Comparison of ENCODE assay signal across 16 mouse cellular contexts in the genomic region with DNA sequence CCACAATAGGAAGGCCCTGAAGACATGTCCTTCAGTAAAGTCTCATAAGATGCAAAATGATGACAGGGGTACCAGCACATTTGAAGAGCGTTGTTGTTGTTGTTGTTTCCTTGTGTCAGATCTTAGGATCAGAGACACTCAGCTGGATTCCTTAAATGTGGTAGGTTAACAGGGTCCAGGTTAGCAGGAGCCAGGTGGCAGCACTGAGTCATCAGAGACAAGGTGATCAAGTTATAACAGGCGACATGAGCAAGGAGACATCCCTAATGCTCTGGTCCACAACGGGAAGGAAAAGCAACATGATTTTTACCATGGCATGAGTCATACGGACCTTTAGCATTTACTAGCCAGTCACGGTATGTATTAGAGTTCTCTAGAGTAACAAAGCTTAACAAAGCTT. TPM values are rescaled to one million over a fixed set of nuclear protein-coding genes. Genes with fewer than 3 reads are reported as not detected.
DNase-seq lines count a peak whose midpoint lies in the region; ATAC-seq and TF ChIP-seq lines count a peak whose summit lies in the region.
"Had no signal": no experiment of that assay in that cellular context is flagged by ENCODE, and none has a peak within 500 bp of the region (broad histone marks: within the 10 kb centered on the region; RNA-seq: fewer than 3 reads in every experiment).

No protein-coding gene starts in this region.

- H3K27ac ChIP-seq in hindbrain, postnatal 0 days = no peak overlapping the region
- no peak overlapping the region for H3K27ac ChIP-seq in hindbrain, embryonic 14.5 days

- no peak overlapping the region for H3K4me3 ChIP-seq in hindbrain, postnatal 0 days (ENCODE audit: low read length)
- H3K4me3 ChIP-seq in hindbrain, embryonic 14.5 days (replicated peaks; ENCODE audit: low read length) = no peak overlapping the region

- WGBS in hindbrain, postnatal 0 days = 76% methylated on average over 5 of the region's 5 CpGs
- 77% methylated on average over 5 of the region's 5 CpGs for WGBS in hindbrain, embryonic 14.5 days

- no peak for ATAC-seq in hindbrain, postnatal 0 days
- ATAC-seq in hindbrain, embryonic 14.5 days (ENCODE audit: low FRiP score) = no peak
- ATAC-seq: activated CD4-positive, CD25-positive, alpha-beta regulatory T cell, adult 4 months; inflammation-experienced regulatory T-cells, adult 6 months had no signal

- no peaks in the 10 kb centered on the region for H3K36me3 ChIP-seq in hindbrain, postnatal 0 days (ENCODE audit: insufficient read depth, low read length)
- H3K36me3 ChIP-seq in hindbrain, embryonic 14.5 days (replicated peaks; ENCODE audit: control insufficient read depth, insufficient read depth) = no peaks in the 10 kb centered on the region

- no peaks in the 10 kb centered on the region for H3K9me3 ChIP-seq in hindbrain, postnatal 0 days (ENCODE audit: low read length)
- H3K9me3 ChIP-seq in hindbrain, embryonic 14.5 days (ENCODE audit: control insufficient read depth, low read length) = no peaks in the 10 kb centered on the region

- H3K9ac ChIP-seq in hindbrain, postnatal 0 days (replicated peaks; ENCODE audit: low read length) = no peak overlapping the region
- no peak overlapping the region for H3K9ac ChIP-seq in hindbrain, embryonic 14.5 days

- H3K4me2 ChIP-seq in hindbrain, postnatal 0 days (ENCODE audit: low read depth, low read length) = no peak overlapping the region
- H3K4me2 ChIP-seq in hindbrain, embryonic 14.5 days (replicated peaks) = no peak overlapping the region

- no peak for DNase-seq in hindbrain, postnatal 0 days (ENCODE audit: low spot score)
- no peak for DNase-seq in hindbrain, embryonic 14.5 days (ENCODE audit: low spot score)
- DNase-seq in lung, postnatal 36 days = peak; percentile 28
- no peak for DNase-seq in lung, adult 18-20 months
- DNase-seq in T-cell, adult 2 months (ENCODE audit: low spot score) = peak; percentile 38
- peak; percentile 81 for DNase-seq in thymus, postnatal 4 days
- no peak for DNase-seq in right cerebral cortex, postnatal 25 days
- DNase-seq: cerebellum, adult 11-12 months; embryo, embryonic 11 days; heart, postnatal 14 days; right cerebral cortex, postnatal 4 days had no signal

- 0 out of 2 replicates have a peak, but pooled peaks have one; percentile 25 for TF ChIP-seq CTCF in hindbrain, postnatal 0 days (IDR thresholded peaks at IDR 0.05; ENCODE audit: low read depth)

- H3K4me1 ChIP-seq in hindbrain, postnatal 0 days (ENCODE audit: insufficient read depth, low read length) = no peaks in the 10 kb centered on the region
- H3K4me1 ChIP-seq in hindbrain, embryonic 14.5 days (replicated peaks; ENCODE audit: control insufficient read depth, insufficient read depth, low read length) = no peaks in the 10 kb centered on the region

- H3K27me3 ChIP-seq in hindbrain, postnatal 0 days (ENCODE audit: insufficient read depth, low read length) = no peaks in the 10 kb centered on the region
- H3K27me3 ChIP-seq in hindbrain, embryonic 14.5 days (ENCODE audit: control insufficient read depth, insufficient read depth, low read length) = no peaks in the 10 kb centered on the region

RNA-seq across cellular contexts. Expression of a gene that starts 9.4 kb away (rescaled TPM):
- 19.4 and 22.7 TPM in 2 replicates for total RNA-seq in hindbrain, postnatal 0 days (2014; rRNA removed)
- polyA plus RNA-seq in hindbrain, postnatal 0 days (2015; fragmentation: Nextera tagmentation; extraction: Ambion mirVana) = 6.4 and 7.4 TPM in 2 replicates
- polyA plus RNA-seq in hindbrain, embryonic 14.5 days (2014; fragmentation: Nextera tagmentation; extraction: Ambion mirVana) = 9.9 and 10.2 TPM in 2 replicates

RNA-seq across cellular contexts. Expression of a gene that starts 13.1 kb away (rescaled TPM):
- total RNA-seq in hindbrain, postnatal 0 days (2014; rRNA removed) = not detected in 2 replicates
- not detected in 2 replicates for polyA plus RNA-seq in hindbrain, postnatal 0 days (2015; fragmentation: Nextera tagmentation; extraction: Ambion mirVana)
- polyA plus RNA-seq in hindbrain, embryonic 14.5 days (2014; fragmentation: Nextera tagmentation; extraction: Ambion mirVana) = not detected in 2 replicates
- total RNA-seq: left cerebral cortex, postnatal 10 days had no signal

RNA-seq across cellular contexts. Expression of a gene that starts 36.7 kb away (rescaled TPM):
- total RNA-seq in hindbrain, postnatal 0 days (2014; rRNA removed) = 0.78 and 0.90 TPM in 2 replicates
- polyA plus RNA-seq in hindbrain, postnatal 0 days (2015; fragmentation: Nextera tagmentation; extraction: Ambion mirVana) = 0.33 and 0.44 TPM in 2 replicates
- polyA plus RNA-seq in hindbrain, embryonic 14.5 days (2014; fragmentation: Nextera tagmentation; extraction: Ambion mirVana) = 0.52 and 1.3 TPM in 2 replicates
- total RNA-seq: granulocyte monocyte progenitor cell, adult 5-6 weeks; megakaryocyte-erythroid progenitor cell, adult 5-6 weeks had no signal

RNA-seq across cellular contexts. Expression of a gene that starts 38.5 kb away (rescaled TPM):
- total RNA-seq in hindbrain, postnatal 0 days (2014; rRNA removed) = 3.2 and 4.8 TPM in 2 replicates
- 5.2 and 5.4 TPM in 2 replicates for polyA plus RNA-seq in hindbrain, postnatal 0 days (2015; fragmentation: Nextera tagmentation; extraction: Ambion mirVana)
- 1.7 and 4.3 TPM in 2 replicates for polyA plus RNA-seq in hindbrain, embryonic 14.5 days (2014; fragmentation: Nextera tagmentation; extraction: Ambion mirVana)
- total RNA-seq: granulocyte monocyte progenitor cell, adult 5-6 weeks; megakaryocyte-erythroid progenitor cell, adult 5-6 weeks had no signal
- polyA plus RNA-seq: activated CD4-positive, CD25-positive, alpha-beta regulatory T cell, adult 4 months had no signal

RNA-seq across cellular contexts. Expression of a gene that starts 51.9 kb away (rescaled TPM):
- total RNA-seq in hindbrain, postnatal 0 days (2014; rRNA removed) = 93.8 and 97.8 TPM in 2 replicates
- 20.8 and 20.9 TPM in 2 replicates for polyA plus RNA-seq in hindbrain, postnatal 0 days (2015; fragmentation: Nextera tagmentation; extraction: Ambion mirVana)
- polyA plus RNA-seq in hindbrain, embryonic 14.5 days (2014; fragmentation: Nextera tagmentation; extraction: Ambion mirVana) = 15.5 and 17.2 TPM in 2 replicates

Comparison
In these comparisons a context has a peak if more than half of its experiments do, and no peak if none do; other contexts are left out.
1. DNase-seq: peak in lung, postnatal 36 days (single experiment), T-cell, adult 2 months (single experiment) and thymus, postnatal 4 days (single experiment); none in hindbrain, postnatal 0 days (single experiment), hindbrain, embryonic 14.5 days (single experiment), lung, adult 18-20 months (0 of 2) and right cerebral cortex, postnatal 25 days (single experiment).